Mouse (Mus musculus) cortical plate, adult 2 months (tissue): ENCODE results near the gene Gm5105.

Source experiments
- CTCF ChIP-seq: fragments of 200-500 bp; IDR thresholded peaks from 2 replicates; pipeline ENCODE4 v1.5.1; 2011; ENCODE audit warnings: mild to moderate bottlenecking, control low read depth, low read length; ENCODE audit not compliant: insufficient read depth; ENCODE audit errors: extremely low read depth
- POLR2A ChIP-seq: fragments of 200-500 bp; IDR thresholded peaks from 2 replicates; pipeline ENCODE4 v1.6.1; 2011; ENCODE audit warnings: mild to moderate bottlenecking, low read length, control low read depth; ENCODE audit not compliant: insufficient read depth; ENCODE audit errors: extremely low read depth

DNA sequence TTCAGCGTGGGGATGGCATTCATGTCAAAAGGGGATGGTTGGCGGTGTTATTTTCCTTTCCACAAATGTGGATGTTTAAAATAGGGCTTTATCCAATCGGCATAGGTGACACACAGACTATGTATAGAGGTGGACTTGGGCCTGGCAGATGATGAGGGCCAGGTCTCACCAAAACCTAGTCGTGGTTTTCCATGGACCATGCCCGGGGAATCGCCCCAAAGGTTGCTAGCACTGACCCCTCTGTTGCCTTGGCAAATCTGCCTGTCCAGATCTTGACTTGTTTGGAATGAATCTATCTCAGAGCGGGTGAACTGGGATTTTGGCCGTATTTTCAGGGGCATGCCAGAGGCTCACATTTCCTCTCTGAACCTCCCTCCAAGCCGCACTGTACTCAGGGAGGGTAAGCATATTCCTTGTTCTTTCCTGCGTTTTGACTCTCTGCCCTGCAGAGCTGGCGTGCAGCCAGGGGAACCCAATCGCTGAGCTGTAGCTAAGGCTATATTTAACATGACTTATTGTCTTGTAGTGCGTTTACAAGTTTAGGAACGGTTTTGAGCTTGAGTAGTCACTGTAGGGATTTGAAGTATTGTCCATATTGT, 3.4 kb downstream of the Gm5105 start:
- TF ChIP-seq POLR2A (no peak), CTCF (no peak)
